Mouse (Mus musculus) effector memory CD4-positive, alpha-beta T cell, adult 7 months (primary cell): Measurements from ENCODE around the gene Pbxip1. TPM values are rescaled to one million over a fixed set of nuclear protein-coding genes. Genes with fewer than 3 reads are reported as not detected.

Source experiments
- polyA plus RNA-seq: library from polyadenylated mRNA; unstranded; fragments of 100-300 nt; shearing (Covaris generic); gene quantifications from one replicate; pipeline ENCODE4 v1.2.1, GENCODE M21; 2017

Pbxip1 gene
- 109 TPM for polyA plus RNA-seq

GRCm38 (mm10) chr3:89436176-89437113 lies at the start of gene Pbxip1:
Pbxip1 (plus strand) TSS chr3:89436706.

GRCm38 (mm10) chr3:89394006-89394893 lies 42.3 kb upstream of the Pbxip1 start, which contains the start of gene Zbtb7b:
Zbtb7b (minus strand) TSS chr3:89394776.

GRCm38 (mm10) chr3:89402693-89403092 lies 33.8 kb upstream of the Pbxip1 start, which contains the start of gene Lenep:
Lenep (minus strand) TSS chr3:89402793.

GRCm38 (mm10) chr3:89411490-89412393 lies 24.8 kb upstream of the Pbxip1 start, which contains the start of gene Flad1:
Flad1 (minus strand) TSS chr3:89411870.

GRCm38 (mm10) chr3:89418170-89418860 lies 18.2 kb upstream of the Pbxip1 start, which contains the start of the genes Cks1b and Shc1:
Cks1b (minus strand) TSS chr3:89418383.
Shc1 (plus strand) TSS chr3:89418443.

GRCm38 (mm10) chr3:89430171-89431159 lies 6.0 kb upstream of the Pbxip1 start, which contains the start of gene Pygo2:
Pygo2 (plus strand) TSS chr3:89430214.

GRCm38 (mm10) chr3:89454401-89455177 lies 18.1 kb downstream of the Pbxip1 start, which contains the start of gene Pmvk:
Pmvk (plus strand) TSS chr3:89454541.

Other genes starting within 250 kb of the Pbxip1 start
- 106 TPM for gene Gba, start 233.8 kb upstream of the Pbxip1 start, polyA plus RNA-seq
- gene Thbs3, start 221.5 kb upstream of the Pbxip1 start, polyA plus RNA-seq, result 2.3 TPM
- 86.4 TPM for gene Mtx1, start 209.6 kb upstream of the Pbxip1 start, polyA plus RNA-seq
- 12.5 TPM for gene Muc1, start 207.6 kb upstream of the Pbxip1 start, polyA plus RNA-seq
- gene Krtcap2, start 190.7 kb upstream of the Pbxip1 start, polyA plus RNA-seq, result 246 TPM
- 2.6 TPM for gene Trim46, start 190.4 kb upstream of the Pbxip1 start, polyA plus RNA-seq
- 76.3 TPM for gene Dpm3, start 177.3 kb upstream of the Pbxip1 start, polyA plus RNA-seq
- 134 TPM for gene Slc50a1, start 166.1 kb upstream of the Pbxip1 start, polyA plus RNA-seq
- not detected for gene Efna1, start 155.6 kb upstream of the Pbxip1 start, polyA plus RNA-seq
- gene Efna3, start 113.7 kb upstream of the Pbxip1 start, polyA plus RNA-seq, result not detected
- 0.32 TPM for gene Efna4, start 98.7 kb upstream of the Pbxip1 start, polyA plus RNA-seq
- gene Adam15, start 86.7 kb upstream of the Pbxip1 start, polyA plus RNA-seq, result 18.8 TPM
- gene Dcst2, start 74.7 kb upstream of the Pbxip1 start, polyA plus RNA-seq, result 0.16 TPM
- 0.16 TPM for gene Dcst1, start 71.5 kb upstream of the Pbxip1 start, polyA plus RNA-seq
- gene Zbtb7b, start 41.9 kb upstream of the Pbxip1 start, polyA plus RNA-seq, result 10.7 TPM
- gene Lenep, start 33.9 kb upstream of the Pbxip1 start, polyA plus RNA-seq, result not detected
- 32.0 TPM for gene Flad1, start 24.8 kb upstream of the Pbxip1 start, polyA plus RNA-seq
- 10.2 TPM for gene Cks1b, start 18.3 kb upstream of the Pbxip1 start, polyA plus RNA-seq
- 71.5 TPM for gene Shc1, start 18.3 kb upstream of the Pbxip1 start, polyA plus RNA-seq
- 47.8 TPM for gene Pygo2, start 6.5 kb upstream of the Pbxip1 start, polyA plus RNA-seq
- 7.7 TPM for gene Pmvk, start 17.8 kb downstream of the Pbxip1 start, polyA plus RNA-seq
- gene Kcnn3, start 83.5 kb downstream of the Pbxip1 start, polyA plus RNA-seq, result not detected